Mouse (Mus musculus): ENCODE results near the gene Gnaq. TPM values are rescaled to one million over a fixed set of nuclear protein-coding genes. Genes with fewer than 3 reads are reported as not detected.
A peak's percentile ranks its signal among the peaks of the same experiment; 100 is the strongest.

The Gnaq gene
- polyA plus RNA-seq, 1 experiment, result not detected

GRCm38 (mm10) chr19:16118421-16118820, 14.2 kb upstream of the Gnaq start:
- no peak overlapping the region for H3K4me3 ChIP-seq (replicated peaks)
- no peaks in the 10 kb centered on the region for H3K9me3 ChIP-seq (ENCODE audit: control insufficient read depth, low read length)
- no peaks in the 10 kb centered on the region for H3K36me3 ChIP-seq (ENCODE audit: control insufficient read depth)
- TF ChIP-seq TAL1 (IDR thresholded peaks at IDR 0.05; ENCODE audit: low read length) (no peak), GATA1 (IDR thresholded peaks at IDR 0.05; ENCODE audit: low read length) (no peak)
- peaks cover 6% of the 10 kb centered on the region; the same call in 1 of the 2 replicates for H3K27me3 ChIP-seq (ENCODE audit: control insufficient read depth)
- H3K4me1 ChIP-seq (ENCODE audit: control insufficient read depth), result no peaks in the 10 kb centered on the region

GRCm38 (mm10) chr19:16121301-16121700, 11.3 kb upstream of the Gnaq start:
- Histone ChIP-seq H3K4me3 (replicated peaks) (no peak overlapping the region), H3K4me1 (ENCODE audit: control insufficient read depth) (no peaks in the 10 kb centered on the region), H3K27me3 (ENCODE audit: control insufficient read depth) (peaks cover 6% of the 10 kb centered on the region; the same call in 1 of the 2 replicates), H3K36me3 (ENCODE audit: control insufficient read depth) (no peaks in the 10 kb centered on the region), H3K9me3 (ENCODE audit: control insufficient read depth, low read length) (no peaks in the 10 kb centered on the region)
- TF ChIP-seq GATA1 (IDR thresholded peaks at IDR 0.05; ENCODE audit: low read length) (no peak), TAL1 (IDR thresholded peaks at IDR 0.05; ENCODE audit: low read length) (no peak)

GRCm38 (mm10) chr19:16128715-16129114, 3.9 kb upstream of the Gnaq start:
- TF ChIP-seq TAL1 (IDR thresholded peaks at IDR 0.05; ENCODE audit: low read length) (no peak), GATA1 (IDR thresholded peaks at IDR 0.05; ENCODE audit: low read length) (no peak)
- H3K36me3 ChIP-seq (ENCODE audit: control insufficient read depth), result no peaks in the 10 kb centered on the region
- no peaks in the 10 kb centered on the region for H3K9me3 ChIP-seq (ENCODE audit: control insufficient read depth, low read length)
- peaks cover 11% of the 10 kb centered on the region for H3K4me1 ChIP-seq (ENCODE audit: control insufficient read depth)
- H3K4me3 ChIP-seq (replicated peaks), result no peak overlapping the region
- peaks cover 47% of the 10 kb centered on the region for H3K27me3 ChIP-seq (ENCODE audit: control insufficient read depth)

- Histone ChIP-seq H3K27me3 (ENCODE audit: control insufficient read depth) (peaks cover 51% of the 10 kb centered on the region), H3K4me1 (ENCODE audit: control insufficient read depth) (peaks cover 12% of the 10 kb centered on the region), H3K9me3 (ENCODE audit: control insufficient read depth, low read length) (no peaks in the 10 kb centered on the region), H3K36me3 (ENCODE audit: control insufficient read depth) (no peaks in the 10 kb centered on the region), H3K4me3 (replicated peaks) (no peak overlapping the region)
- TF ChIP-seq GATA1 (IDR thresholded peaks at IDR 0.05; ENCODE audit: low read length) (no peak), TAL1 (IDR thresholded peaks at IDR 0.05; ENCODE audit: low read length) (no peak)
Observed at GRCm38 (mm10) chr19:16129171-16129570, 3.5 kb upstream of the Gnaq start.

GRCm38 (mm10) chr19:16130476-16130875, 2.2 kb upstream of the Gnaq start:
- Histone ChIP-seq H3K36me3 (ENCODE audit: control insufficient read depth) (no peaks in the 10 kb centered on the region), H3K4me3 (replicated peaks) (no peak overlapping the region), H3K4me1 (ENCODE audit: control insufficient read depth) (peaks cover 12% of the 10 kb centered on the region), H3K9me3 (ENCODE audit: control insufficient read depth, low read length) (no peaks in the 10 kb centered on the region), H3K27me3 (ENCODE audit: control insufficient read depth) (peaks cover 64% of the 10 kb centered on the region)
- TF ChIP-seq TAL1 (IDR thresholded peaks at IDR 0.05; ENCODE audit: low read length) (no peak), GATA1 (IDR thresholded peaks at IDR 0.05; ENCODE audit: low read length) (no peak)

GRCm38 (mm10) chr19:16131831-16132230, 800 bp upstream of the Gnaq start:
- H3K9me3 ChIP-seq (ENCODE audit: control insufficient read depth, low read length), result no peaks in the 10 kb centered on the region
- peaks cover 12% of the 10 kb centered on the region for H3K4me1 ChIP-seq (ENCODE audit: control insufficient read depth)
- no peaks in the 10 kb centered on the region for H3K36me3 ChIP-seq (ENCODE audit: control insufficient read depth)
- no peak for TF ChIP-seq GATA1 (IDR thresholded peaks at IDR 0.05; ENCODE audit: low read length)
- H3K4me3 ChIP-seq (replicated peaks), result peak overlapping the region; percentile 65
- peaks cover 70% of the 10 kb centered on the region for H3K27me3 ChIP-seq (ENCODE audit: control insufficient read depth)

- H3K4me1 ChIP-seq (ENCODE audit: control insufficient read depth), result peaks cover 12% of the 10 kb centered on the region
- peak overlapping the region; percentile 65 for H3K4me3 ChIP-seq (replicated peaks)
- H3K27me3 ChIP-seq (ENCODE audit: control insufficient read depth), result peaks cover 74% of the 10 kb centered on the region
- TF ChIP-seq GATA1 (IDR thresholded peaks at IDR 0.05; ENCODE audit: low read length) (no peak), TAL1 (IDR thresholded peaks at IDR 0.05; ENCODE audit: low read length) (no peak)
- no peaks in the 10 kb centered on the region for H3K9me3 ChIP-seq (ENCODE audit: control insufficient read depth, low read length)
- H3K36me3 ChIP-seq (ENCODE audit: control insufficient read depth), result no peaks in the 10 kb centered on the region
Observed at GRCm38 (mm10) chr19:16132340-16132790, 266 bp upstream of the Gnaq start.

- H3K36me3 ChIP-seq (ENCODE audit: control insufficient read depth), result no peaks in the 10 kb centered on the region
- H3K27me3 ChIP-seq (ENCODE audit: control insufficient read depth), result peaks cover 74% of the 10 kb centered on the region
- H3K4me3 ChIP-seq (replicated peaks), result peak overlapping the region; percentile 65
- H3K4me1 ChIP-seq (ENCODE audit: control insufficient read depth), result peaks cover 12% of the 10 kb centered on the region
- TF ChIP-seq TAL1 (IDR thresholded peaks at IDR 0.05; ENCODE audit: low read length) (no peak), GATA1 (IDR thresholded peaks at IDR 0.05; ENCODE audit: low read length) (no peak)
- no peaks in the 10 kb centered on the region for H3K9me3 ChIP-seq (ENCODE audit: control insufficient read depth, low read length)
Observed at GRCm38 (mm10) chr19:16132865-16133720, 462 bp downstream of the Gnaq start.

- peak overlapping the region; percentile 65 for H3K4me3 ChIP-seq (replicated peaks)
- H3K27me3 ChIP-seq (ENCODE audit: control insufficient read depth), result peaks cover 75% of the 10 kb centered on the region
- H3K4me1 ChIP-seq (ENCODE audit: control insufficient read depth), result peaks cover 12% of the 10 kb centered on the region
- no peaks in the 10 kb centered on the region for H3K36me3 ChIP-seq (ENCODE audit: control insufficient read depth)
- H3K9me3 ChIP-seq (ENCODE audit: control insufficient read depth, low read length), result no peaks in the 10 kb centered on the region
- TF ChIP-seq GATA1 (IDR thresholded peaks at IDR 0.05; ENCODE audit: low read length) (no peak), TAL1 (IDR thresholded peaks at IDR 0.05; ENCODE audit: low read length) (no peak)
Observed at GRCm38 (mm10) chr19:16133721-16134570, 1.3 kb downstream of the Gnaq start.

Data from erythroblast, embryonic 14.5 days (primary cell).